In the genomic region with DNA sequence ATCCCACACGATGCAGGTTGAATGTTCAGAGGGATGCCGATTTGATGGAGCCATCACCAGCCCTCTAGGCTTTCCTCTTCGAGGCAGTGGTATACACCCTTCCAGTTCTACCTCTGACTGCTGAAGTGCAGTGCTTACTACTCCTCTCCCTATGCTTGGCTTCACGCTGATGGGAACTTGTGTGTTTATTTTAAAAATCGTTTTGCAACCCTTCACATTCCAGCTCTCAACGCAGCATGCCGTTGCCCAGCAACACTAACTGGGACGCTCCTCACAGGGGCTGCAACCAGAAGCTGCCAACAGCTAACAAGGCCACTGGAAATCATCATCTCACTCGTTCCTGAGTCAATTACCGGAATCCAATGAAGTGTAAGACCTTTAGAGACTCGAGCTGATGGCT, we compare ENCODE assay signal across 8 mouse cellular contexts.
DNase-seq lines count a peak whose midpoint lies in the region; ATAC-seq lines count a peak whose summit lies in the region.
"Had no signal": no experiment of that assay in that cellular context is flagged by ENCODE, and none has a peak within 500 bp of the region (broad histone marks: within the 10 kb centered on the region; RNA-seq: fewer than 3 reads in every experiment).

No protein-coding gene starts in this region.

- H3K27ac ChIP-seq in midbrain, embryonic 13.5 days: no peak overlapping the region
- no peak overlapping the region for H3K27ac ChIP-seq in midbrain, embryonic 10.5 days (replicated peaks)
- no peak overlapping the region for H3K27ac ChIP-seq in liver, embryonic 11.5 days (ENCODE audit: low read depth, low read length)
- H3K27ac ChIP-seq: neural tube, embryonic 13.5 days had no signal

- no peak overlapping the region for H3K4me3 ChIP-seq in midbrain, embryonic 13.5 days (replicated peaks)
- H3K4me3 ChIP-seq in midbrain, embryonic 10.5 days: no peak overlapping the region
- H3K4me3 ChIP-seq in liver, embryonic 11.5 days (ENCODE audit: low read depth, low read length): no peak overlapping the region
- H3K4me3 ChIP-seq: neural tube, embryonic 13.5 days had no signal

- DNase-seq in midbrain, embryonic 10.5 days (ENCODE audit: low spot score): no peak
- peak; percentile 16 for DNase-seq in forelimb bud, embryonic 11.5 days (ENCODE audit: low read depth, low spot score)
- DNase-seq in layer of hippocampus, adult 18-20 months (ENCODE audit: low spot score in 2 of 2): peak; percentile 39 to 68
- peak; percentile 21 for DNase-seq in mesoderm, embryonic 11.5 days (ENCODE audit: low read depth, low spot score)
- no peak for DNase-seq in liver, embryonic 11.5 days (ENCODE audit: low spot score)
- DNase-seq in thymus, postnatal 25 days: no peak

- no peaks in the 10 kb centered on the region for H3K4me1 ChIP-seq in midbrain, embryonic 13.5 days (replicated peaks)
- H3K4me1 ChIP-seq in midbrain, embryonic 10.5 days: no peaks in the 10 kb centered on the region
- no peaks in the 10 kb centered on the region for H3K4me1 ChIP-seq in liver, embryonic 11.5 days (replicated peaks; ENCODE audit: control insufficient read depth, insufficient read depth, low read length)

- ATAC-seq in midbrain, embryonic 13.5 days: peak; percentile 63; the same call in 1 of the 2 replicates
- ATAC-seq in liver, embryonic 11.5 days (replicated peaks; ENCODE audit: low FRiP score): no peak

- no peaks in the 10 kb centered on the region for H3K36me3 ChIP-seq in midbrain, embryonic 13.5 days
- no peaks in the 10 kb centered on the region for H3K36me3 ChIP-seq in midbrain, embryonic 10.5 days
- H3K36me3 ChIP-seq in liver, embryonic 11.5 days (ENCODE audit: control insufficient read depth, insufficient read depth, low read length): no peaks in the 10 kb centered on the region
- H3K36me3 ChIP-seq: neural tube, embryonic 13.5 days had no signal

- H3K9me3 ChIP-seq in midbrain, embryonic 13.5 days: no peaks in the 10 kb centered on the region
- no peaks in the 10 kb centered on the region for H3K9me3 ChIP-seq in midbrain, embryonic 10.5 days (replicated peaks)
- H3K9me3 ChIP-seq in liver, embryonic 11.5 days (ENCODE audit: control insufficient read depth, low read length): no peaks in the 10 kb centered on the region
- H3K9me3 ChIP-seq: neural tube, embryonic 13.5 days had no signal

- no peaks in the 10 kb centered on the region for H3K27me3 ChIP-seq in midbrain, embryonic 13.5 days
- H3K27me3 ChIP-seq in midbrain, embryonic 10.5 days (ENCODE audit: low read depth, poor library complexity, severe bottlenecking): no peaks in the 10 kb centered on the region
- no peaks in the 10 kb centered on the region for H3K27me3 ChIP-seq in liver, embryonic 11.5 days (replicated peaks; ENCODE audit: control insufficient read depth, insufficient read depth, low read length)
- H3K27me3 ChIP-seq: neural tube, embryonic 13.5 days had no signal

- WGBS in midbrain, embryonic 13.5 days: 61% methylated on average over 11 of the region's 11 CpGs
- WGBS in midbrain, embryonic 10.5 days: 75% methylated on average over 11 of the region's 11 CpGs
- WGBS in liver, embryonic 11.5 days: 73% methylated on average over 11 of the region's 11 CpGs

- H3K9ac ChIP-seq in midbrain, embryonic 13.5 days (replicated peaks): no peak overlapping the region
- H3K9ac ChIP-seq in liver, embryonic 11.5 days (ENCODE audit: low read depth, low read length): no peak overlapping the region
- H3K9ac ChIP-seq: neural tube, embryonic 13.5 days had no signal

- no peak overlapping the region for H3K4me2 ChIP-seq in midbrain, embryonic 13.5 days (replicated peaks)
- H3K4me2 ChIP-seq in liver, embryonic 11.5 days: no peak overlapping the region
- H3K4me2 ChIP-seq: neural tube, embryonic 13.5 days had no signal

Comparison
In these comparisons a context has a peak if more than half of its experiments do, and no peak if none do; other contexts are left out.
1. DNase-seq: peak in forelimb bud, embryonic 11.5 days (single experiment), layer of hippocampus, adult 18-20 months (2 of 2) and mesoderm, embryonic 11.5 days (single experiment); none in midbrain, embryonic 10.5 days (single experiment), liver, embryonic 11.5 days (single experiment) and thymus, postnatal 25 days (single experiment).